Mouse (Mus musculus) forebrain, embryonic 16.5 days (tissue): ENCODE measurements around the gene Slc25a16. TPM values are rescaled to one million over a fixed set of nuclear protein-coding genes. Genes with fewer than 3 reads are reported as not detected.
A peak's percentile ranks its signal among the peaks of the same experiment; 100 is the strongest.

Source experiments
- ATAC-seq: fragments of 200-750 bp; cut with Nextera tagmentation; 2 replicates; pipeline ENCODE4 v1.8.0; 2017; ENCODE audit warnings: mild to moderate bottlenecking, moderate library complexity
- H3K27ac ChIP-seq: fragments of 300-500 bp; sonication (generic); 2 replicates; pipeline ENCODE4 v1.5.1; 2014; ENCODE audit warnings: low read length, control low read depth
- H3K27me3 ChIP-seq: fragments of 300-500 bp; sonication (generic); replicated peaks from 2 replicates; pipeline ENCODE4 v1.6.1; 2014; ENCODE audit warnings: low read length; ENCODE audit not compliant: control insufficient read depth, insufficient read depth
- H3K36me3 ChIP-seq: fragments of 300-500 bp; sonication (generic); 2 replicates; pipeline ENCODE4 v1.6.1; 2014; ENCODE audit not compliant: control insufficient read depth, insufficient read depth
- H3K4me1 ChIP-seq: fragments of 300-500 bp; sonication (generic); replicated peaks from 2 replicates; pipeline ENCODE4 v1.6.1; 2014; ENCODE audit warnings: low read length; ENCODE audit not compliant: control insufficient read depth, insufficient read depth
- H3K4me2 ChIP-seq: fragments of 300-500 bp; sonication (generic); 2 replicates; pipeline ENCODE4 v1.6.1; 2014; ENCODE audit warnings: mild to moderate bottlenecking, low read length, control low read depth
- H3K4me3 ChIP-seq: fragments of 300-500 bp; sonication (generic); replicated peaks from 2 replicates; pipeline ENCODE4 v1.5.1; 2014; ENCODE audit warnings: mild to moderate bottlenecking, low read length, control low read depth
- H3K9ac ChIP-seq: fragments of 300-500 bp; sonication (generic); replicated peaks from 2 replicates; pipeline ENCODE4 v1.6.1; 2014; ENCODE audit warnings: low read depth, low read length, control low read depth
- H3K9me3 ChIP-seq: fragments of 300-500 bp; sonication (generic); 2 replicates; pipeline ENCODE4 v1.6.1; 2016; ENCODE audit warnings: low read length; ENCODE audit not compliant: control insufficient read depth
- WGBS: fragments of 180-500 bp; shearing (Covaris S2); extraction: QIAGEN DNeasy Blood & Tissue Kit; methylation state at CpG from one replicate; pipeline ENCODE4 v1.1.7; 2014; 5-methylcytosine and 5-hydroxymethylcytosine counted together
- polyA plus RNA-seq: library from polyadenylated mRNA; unstranded; fragments of >200 nt; fragmentation: Nextera tagmentation; extraction: Ambion mirVana; gene quantifications from 2 replicates; pipeline ENCODE4 v1.2.1, GENCODE M21; 2015

Slc25a16 gene
- polyA plus RNA-seq, 1 experiment from 2014 or later, result 18.0 TPM

GRCm38 (mm10) chr10:62886799-62887591, 33.4 kb upstream of the Slc25a16 start:
- Histone ChIP-seq H3K4me3 (peak overlapping the region; percentile 45), H3K27me3 (no peaks in the 10 kb centered on the region), H3K9ac (peak overlapping the region; percentile 54), H3K9me3 (no peaks in the 10 kb centered on the region), H3K36me3 (no peaks in the 10 kb centered on the region), H3K4me2 (peak overlapping the region; percentile 82), H3K27ac (no peak overlapping the region), H3K4me1 (peaks cover 14% of the 10 kb centered on the region)
- ATAC-seq, result peak; percentile 83
- WGBS, result under 1% methylated on average over 56 of the region's 56 CpGs

GRCm38 (mm10) chr10:62891025-62891424, 29.4 kb upstream of the Slc25a16 start:
- 88% methylated on average over 3 of the region's 3 CpGs for WGBS
- H3K4me1 ChIP-seq, result peaks cover 11% of the 10 kb centered on the region
- no peak overlapping the region for H3K4me2 ChIP-seq
- no peaks in the 10 kb centered on the region for H3K9me3 ChIP-seq
- H3K36me3 ChIP-seq, result no peaks in the 10 kb centered on the region
- ATAC-seq, result no peak
- no peak overlapping the region for H3K9ac ChIP-seq
- no peaks in the 10 kb centered on the region for H3K27me3 ChIP-seq
- no peak overlapping the region for H3K4me3 ChIP-seq
- H3K27ac ChIP-seq, result no peak overlapping the region

- Histone ChIP-seq H3K9ac (no peak overlapping the region), H3K27me3 (no peaks in the 10 kb centered on the region), H3K4me1 (no peaks in the 10 kb centered on the region), H3K4me3 (no peak overlapping the region), H3K9me3 (no peaks in the 10 kb centered on the region), H3K27ac (no peak overlapping the region), H3K36me3 (no peaks in the 10 kb centered on the region), H3K4me2 (no peak overlapping the region)
- ATAC-seq, result no peak
- WGBS, result 31% methylated on average over 4 of the region's 4 CpGs
Measured at GRCm38 (mm10) chr10:62892549-62893232, 27.7 kb upstream of the Slc25a16 start.

GRCm38 (mm10) chr10:62893356-62893884, 27.0 kb upstream of the Slc25a16 start:
- Histone ChIP-seq H3K27me3 (no peaks in the 10 kb centered on the region), H3K4me3 (no peak overlapping the region), H3K9me3 (no peaks in the 10 kb centered on the region), H3K36me3 (no peaks in the 10 kb centered on the region), H3K4me1 (no peaks in the 10 kb centered on the region), H3K27ac (no peak overlapping the region), H3K4me2 (no peak overlapping the region), H3K9ac (no peak overlapping the region)
- no peak for ATAC-seq
- WGBS, result 63% methylated on average over 6 of the region's 6 CpGs

GRCm38 (mm10) chr10:62894447-62894846, 26.0 kb upstream of the Slc25a16 start:
- Histone ChIP-seq H3K4me2 (no peak overlapping the region), H3K36me3 (no peaks in the 10 kb centered on the region), H3K27ac (no peak overlapping the region), H3K27me3 (no peaks in the 10 kb centered on the region), H3K4me3 (no peak overlapping the region), H3K4me1 (no peaks in the 10 kb centered on the region), H3K9ac (no peak overlapping the region), H3K9me3 (no peaks in the 10 kb centered on the region)
- WGBS, result 88% methylated on average over 3 of the region's 3 CpGs
- ATAC-seq, result no peak

GRCm38 (mm10) chr10:62895386-62895785, 25.0 kb upstream of the Slc25a16 start:
- Histone ChIP-seq H3K36me3 (no peaks in the 10 kb centered on the region), H3K27ac (no peak overlapping the region), H3K4me3 (no peak overlapping the region), H3K4me1 (no peaks in the 10 kb centered on the region), H3K4me2 (no peak overlapping the region), H3K27me3 (no peaks in the 10 kb centered on the region), H3K9ac (no peak overlapping the region), H3K9me3 (no peaks in the 10 kb centered on the region)
- ATAC-seq, result no peak
- 79% methylated on average over 6 of the region's 6 CpGs for WGBS

- no peak overlapping the region for H3K9ac ChIP-seq
- no peak overlapping the region for H3K4me2 ChIP-seq
- no peaks in the 10 kb centered on the region for H3K27me3 ChIP-seq
- no peaks in the 10 kb centered on the region for H3K4me1 ChIP-seq
- no peak overlapping the region for H3K4me3 ChIP-seq
- no peaks in the 10 kb centered on the region for H3K9me3 ChIP-seq
- no peaks in the 10 kb centered on the region for H3K36me3 ChIP-seq
- no peak overlapping the region for H3K27ac ChIP-seq
- no peak for ATAC-seq
- 73% methylated on average over 4 of the region's 4 CpGs for WGBS
Measured at GRCm38 (mm10) chr10:62896035-62896434, 24.4 kb upstream of the Slc25a16 start.

GRCm38 (mm10) chr10:62896774-62897173, 23.7 kb upstream of the Slc25a16 start:
- Histone ChIP-seq H3K9ac (no peak overlapping the region), H3K4me1 (no peaks in the 10 kb centered on the region), H3K9me3 (no peaks in the 10 kb centered on the region), H3K27ac (no peak overlapping the region), H3K27me3 (no peaks in the 10 kb centered on the region), H3K4me2 (no peak overlapping the region), H3K36me3 (no peaks in the 10 kb centered on the region), H3K4me3 (no peak overlapping the region)
- ATAC-seq, result no peak
- 75% methylated on average over 4 of the region's 4 CpGs for WGBS

- Histone ChIP-seq H3K4me3 (no peak overlapping the region), H3K27me3 (no peaks in the 10 kb centered on the region), H3K36me3 (no peaks in the 10 kb centered on the region), H3K27ac (no peak overlapping the region), H3K9ac (no peak overlapping the region), H3K4me1 (no peaks in the 10 kb centered on the region), H3K4me2 (no peak overlapping the region), H3K9me3 (no peaks in the 10 kb centered on the region)
- WGBS, result 90% methylated on average over 3 of the region's 3 CpGs
- no peak for ATAC-seq
Measured at GRCm38 (mm10) chr10:62897437-62897836, 23.0 kb upstream of the Slc25a16 start.
